Mouse (Mus musculus) intestine, postnatal 0 days (tissue): ENCODE measurements around the gene Rassf2. TPM values are rescaled to one million over a fixed set of nuclear protein-coding genes. Genes with fewer than 3 reads are reported as not detected.

Source experiments
- ATAC-seq: fragments of 200-750 bp; cut with Nextera tagmentation; 2 replicates; pipeline ENCODE4 v1.8.0; 2017; ENCODE audit warnings: mild to moderate bottlenecking, moderate TSS enrichment, moderate library complexity
- H3K27ac ChIP-seq: fragments of 300-500 bp; sonication (generic); 2 replicates; pipeline ENCODE4 v1.5.1; 2014; ENCODE audit warnings: mild to moderate bottlenecking, low read depth, low read length, moderate library complexity
- H3K27me3 ChIP-seq: fragments of 300-500 bp; sonication (generic); replicated peaks from 2 replicates; pipeline ENCODE4 v1.6.1; 2014; ENCODE audit warnings: low read length, mixed read lengths; ENCODE audit not compliant: control insufficient read depth, insufficient read depth
- H3K36me3 ChIP-seq: fragments of 300-500 bp; sonication (generic); 2 replicates; pipeline ENCODE4 v1.6.1; 2014; ENCODE audit warnings: mild to moderate bottlenecking, moderate library complexity; ENCODE audit not compliant: control insufficient read depth, insufficient read depth
- H3K4me1 ChIP-seq: fragments of 300-500 bp; sonication (generic); replicated peaks from 2 replicates; pipeline ENCODE4 v1.6.1; 2014; ENCODE audit warnings: antibody characterized with exemption, low read length, mixed read lengths; ENCODE audit not compliant: control insufficient read depth, insufficient read depth
- H3K4me2 ChIP-seq: fragments of 300-500 bp; sonication (generic); replicated peaks from 2 replicates; pipeline ENCODE4 v1.6.1; 2014; ENCODE audit warnings: low read depth, mild to moderate bottlenecking, moderate library complexity
- H3K4me3 ChIP-seq: fragments of 300-500 bp; sonication (generic); 2 replicates; pipeline ENCODE4 v1.5.1; 2014; ENCODE audit warnings: low read depth, low read length
- H3K9ac ChIP-seq: fragments of 300-500 bp; sonication (generic); 2 replicates; pipeline ENCODE4 v1.6.1; 2014; ENCODE audit warnings: mild to moderate bottlenecking, low read depth, low read length
- H3K9me3 ChIP-seq: fragments of 300-500 bp; sonication (generic); 2 replicates; pipeline ENCODE4 v1.6.1; 2016; ENCODE audit warnings: mixed run types; ENCODE audit not compliant: control insufficient read depth
- CTCF ChIP-seq: sonication (generic); IDR thresholded peaks from 2 replicates; pipeline ENCODE4 v1.5.1; 2016; ENCODE audit warnings: low read depth, mild to moderate bottlenecking, control low read depth, antibody characterized with exemption, moderate library complexity
- WGBS: fragments of 180-500 bp; shearing (Covaris S2); extraction: QIAGEN DNeasy Blood & Tissue Kit; methylation state at CpG from one replicate; pipeline ENCODE4 v1.1.7; 2014; 5-methylcytosine and 5-hydroxymethylcytosine counted together
- polyA plus RNA-seq: library from polyadenylated mRNA; unstranded; fragments of >200 nt; fragmentation: Nextera tagmentation; extraction: Ambion mirVana; gene quantifications from 2 replicates; pipeline ENCODE4 v1.2.1, GENCODE M21; 2015

The Rassf2 gene
- polyA plus RNA-seq, 1 experiment from 2014 or later: 4.4 TPM

GRCm38 (mm10) chr2:132028894-132029605, 1.0 kb downstream of the Rassf2 start:
- Histone ChIP-seq H3K36me3 (no peaks in the 10 kb centered on the region), H3K4me2 (peak overlapping the region; percentile 97), H3K27me3 (peaks cover 4% of the 10 kb centered on the region), H3K9me3 (no peaks in the 10 kb centered on the region), H3K4me3 (peak overlapping the region; percentile 59), H3K9ac (peak overlapping the region; percentile 34; the same call in 1 of the 2 replicates), H3K27ac (peak overlapping the region; percentile 74), H3K4me1 (no peaks in the 10 kb centered on the region)
- ATAC-seq: no peak
- WGBS: 2% methylated on average over 36 of the region's 36 CpGs
- no peak for TF ChIP-seq CTCF

DNA sequence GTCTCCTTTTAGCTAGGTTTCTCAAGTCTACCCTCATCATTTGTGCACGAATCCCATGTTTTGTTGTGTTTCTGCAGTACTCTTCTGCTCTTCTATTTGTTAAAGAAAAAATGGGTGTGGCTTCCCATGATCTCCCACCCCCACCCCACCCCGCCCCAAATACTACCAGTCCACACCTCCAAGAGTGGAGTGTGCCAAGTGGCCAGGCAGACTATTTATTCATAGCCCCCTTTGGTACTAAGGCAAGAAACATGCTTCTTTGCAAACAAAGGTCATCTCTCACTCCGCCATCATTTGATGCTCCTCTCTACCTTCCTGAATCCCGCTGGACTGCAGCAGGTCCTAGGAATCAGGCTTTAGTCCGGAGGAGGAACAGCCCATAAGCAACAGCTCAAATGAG, 2.0 kb downstream of the Rassf2 start:
- no peak overlapping the region for H3K9ac ChIP-seq
- H3K36me3 ChIP-seq: no peaks in the 10 kb centered on the region
- H3K4me3 ChIP-seq: peak overlapping the region; percentile 59; the same call in 1 of the 2 replicates
- no peaks in the 10 kb centered on the region for H3K4me1 ChIP-seq
- no peak overlapping the region for H3K27ac ChIP-seq
- no peak for ATAC-seq
- TF ChIP-seq CTCF: no peak
- peak overlapping the region; percentile 97; the same call in 1 of the 2 replicates for H3K4me2 ChIP-seq
- WGBS: 58% methylated on average over 5 of the region's 5 CpGs
- no peaks in the 10 kb centered on the region for H3K9me3 ChIP-seq
- H3K27me3 ChIP-seq: peaks cover 4% of the 10 kb centered on the region

GRCm38 (mm10) chr2:132027366-132027765, 2.7 kb downstream of the Rassf2 start:
- H3K4me2 ChIP-seq: no peak overlapping the region
- H3K4me3 ChIP-seq: no peak overlapping the region
- no peak for ATAC-seq

GRCm38 (mm10) chr2:132024028-132024427, 6.0 kb downstream of the Rassf2 start:
- H3K27ac ChIP-seq: no peak overlapping the region
- H3K4me2 ChIP-seq: no peak overlapping the region
- H3K36me3 ChIP-seq: no peaks in the 10 kb centered on the region
- no peak overlapping the region for H3K4me3 ChIP-seq
- no peaks in the 10 kb centered on the region for H3K4me1 ChIP-seq
- TF ChIP-seq CTCF: no peak
- no peak for ATAC-seq
- H3K27me3 ChIP-seq: no peaks in the 10 kb centered on the region; the same call in 1 of the 2 replicates
- no peaks in the 10 kb centered on the region for H3K9me3 ChIP-seq
- WGBS: 85% methylated on average over 4 of the region's 4 CpGs
- H3K9ac ChIP-seq: no peak overlapping the region

More at GRCm38 (mm10) chr2:132027366-132027765, 2.7 kb downstream of the Rassf2 start:
- TF ChIP-seq CTCF: no peak
- H3K27me3 ChIP-seq: peaks cover 4% of the 10 kb centered on the region
- no peaks in the 10 kb centered on the region for H3K36me3 ChIP-seq
- WGBS: 66% methylated on average over 5 of the region's 5 CpGs
- H3K4me1 ChIP-seq: no peaks in the 10 kb centered on the region
- no peak overlapping the region for H3K27ac ChIP-seq
- H3K9me3 ChIP-seq: no peaks in the 10 kb centered on the region
- H3K9ac ChIP-seq: no peak overlapping the region

DNA sequence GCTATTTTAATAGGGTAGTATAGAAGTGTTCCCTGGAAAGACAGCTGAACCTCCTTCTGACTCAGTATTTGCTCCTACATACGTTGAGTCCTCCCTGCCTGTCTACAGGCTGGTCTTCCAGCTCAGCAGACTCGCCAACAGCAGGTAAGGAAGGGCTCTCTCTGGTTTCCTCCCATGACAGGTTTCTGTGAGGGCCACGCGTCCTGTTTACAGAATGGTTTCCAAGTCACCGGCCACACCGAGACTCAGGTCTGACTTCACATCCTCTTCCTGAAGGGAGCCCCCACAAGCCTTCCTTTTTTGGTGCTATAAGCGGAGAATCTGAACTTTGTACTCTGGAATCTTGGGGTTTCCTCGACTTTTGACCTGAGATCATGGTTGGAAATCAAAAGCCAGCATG, 7.4 kb downstream of the Rassf2 start:
- Histone ChIP-seq H3K4me1 (no peaks in the 10 kb centered on the region), H3K27ac (no peak overlapping the region), H3K36me3 (no peaks in the 10 kb centered on the region), H3K4me3 (no peak overlapping the region), H3K4me2 (no peak overlapping the region), H3K9ac (no peak overlapping the region), H3K9me3 (no peaks in the 10 kb centered on the region), H3K27me3 (no peaks in the 10 kb centered on the region; the same call in 1 of the 2 replicates)
- no peak for TF ChIP-seq CTCF
- WGBS: 62% methylated on average over 8 of the region's 8 CpGs
- ATAC-seq: no peak

DNA sequence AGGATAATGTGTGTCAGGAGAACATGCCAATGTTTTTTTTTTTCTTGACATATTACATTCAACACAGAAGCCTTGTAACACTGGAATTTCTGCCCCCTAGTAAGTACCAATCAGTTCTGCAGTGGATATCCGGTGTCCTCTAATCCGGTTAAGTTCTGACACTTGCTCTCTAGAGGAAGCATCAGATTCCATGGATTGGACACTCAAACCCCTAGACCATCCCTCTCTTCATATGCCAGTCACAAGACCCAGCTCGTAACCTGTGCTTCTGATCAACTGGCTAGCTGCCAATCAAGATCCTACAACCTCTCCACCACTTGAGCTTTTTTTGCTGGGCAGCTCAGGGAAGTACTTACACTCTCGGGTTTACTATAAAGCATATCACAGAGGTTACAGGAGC, 8.4 kb downstream of the Rassf2 start:
- Histone ChIP-seq H3K4me1 (no peaks in the 10 kb centered on the region), H3K27ac (no peak overlapping the region), H3K27me3 (no peaks in the 10 kb centered on the region), H3K36me3 (no peaks in the 10 kb centered on the region), H3K4me2 (no peak overlapping the region), H3K9ac (no peak overlapping the region), H3K9me3 (no peaks in the 10 kb centered on the region), H3K4me3 (no peak overlapping the region)
- TF ChIP-seq CTCF: no peak
- no peak for ATAC-seq
- 67% methylated on average over 4 of the region's 4 CpGs for WGBS
